Mouse (Mus musculus): ENCODE measurements around the gene Usp33.

Gene Usp33

GRCm38 (mm10) chr3:152339862-152340557, 6.3 kb upstream of the Usp33 start, which contains the start of gene Miga1:
Miga1 (minus strand) TSS chr3:152340407.
- in situ Hi-C loops (cut with MboI) = no loop called here

- in situ Hi-C loops (cut with MboI) = no loop called here
These were observed 3.2 kb upstream of the Usp33 start for GRCm38 (mm10) chr3:152342961-152343517.

- in situ Hi-C loops (cut with MboI) = no loop called here
These were observed 409 bp downstream of the Usp33 start for GRCm38 (mm10) chr3:152346633-152347141.

GRCm38 (mm10) chr3:152347227-152347626, 949 bp downstream of the Usp33 start:
- in situ Hi-C loops (cut with MboI) = no loop called here

- in situ Hi-C loops (cut with MboI) = no loop called here
These were observed 1.9 kb downstream of the Usp33 start for GRCm38 (mm10) chr3:152348011-152348830.

GRCm38 (mm10) chr3:152350431-152350830, 4.2 kb downstream of the Usp33 start:
- in situ Hi-C loops (cut with MboI) = no loop called here

GRCm38 (mm10) chr3:152350966-152351365, 4.7 kb downstream of the Usp33 start:
- in situ Hi-C loops (cut with MboI) = no loop called here

- in situ Hi-C loops (cut with MboI) = no loop called here
These were observed 6.0 kb downstream of the Usp33 start for GRCm38 (mm10) chr3:152352289-152352688.

- in situ Hi-C loops (cut with MboI) = no loop called here
These were observed 7.3 kb downstream of the Usp33 start for GRCm38 (mm10) chr3:152353434-152354177.

- in situ Hi-C loops (cut with MboI) = no loop called here
These were observed 9.1 kb downstream of the Usp33 start for GRCm38 (mm10) chr3:152355361-152355760.

- in situ Hi-C loops (cut with MboI) = no loop called here
These were observed 10.5 kb downstream of the Usp33 start for GRCm38 (mm10) chr3:152356751-152357150.

GRCm38 (mm10) chr3:152359151-152359550, 12.9 kb downstream of the Usp33 start:
- in situ Hi-C loops (cut with MboI) = no loop called here

- in situ Hi-C loops (cut with MboI) = no loop called here
These were observed 17.9 kb downstream of the Usp33 start for GRCm38 (mm10) chr3:152364181-152364580.

- in situ Hi-C loops (cut with MboI) = no loop called here
These were observed 29.8 kb downstream of the Usp33 start for GRCm38 (mm10) chr3:152376063-152376462.

GRCm38 (mm10) chr3:152384106-152384505, 37.8 kb downstream of the Usp33 start:
- in situ Hi-C loops (cut with MboI) = no loop called here

- in situ Hi-C loops (cut with MboI) = no loop called here
These were observed 49.3 kb downstream of the Usp33 start, which contains the start of gene Zzz3 for GRCm38 (mm10) chr3:152395350-152396277. Zzz3 (plus strand) TSS chr3:152395473.

- in situ Hi-C loops (cut with MboI) = no loop called here
These were observed 50.2 kb downstream of the Usp33 start for GRCm38 (mm10) chr3:152396278-152396987.

- in situ Hi-C loops (cut with MboI) = no loop called here
These were observed 50.7 kb downstream of the Usp33 start for GRCm38 (mm10) chr3:152396988-152397314.

GRCm38 (mm10) chr3:152397335-152397940, 51.2 kb downstream of the Usp33 start:
- in situ Hi-C loops (cut with MboI) = no loop called here

- in situ Hi-C loops (cut with MboI) = no loop called here
These were observed 54.2 kb downstream of the Usp33 start for GRCm38 (mm10) chr3:152400441-152400840.

All from mature B cell (primary cell).